Mouse (Mus musculus): ENCODE data around the gene Atpaf1. TPM values are rescaled to one million over a fixed set of nuclear protein-coding genes. Genes with fewer than 3 reads are reported as not detected.

Gene Atpaf1
- polyA plus RNA-seq, 1 experiment, result 15.7 TPM

DNA sequence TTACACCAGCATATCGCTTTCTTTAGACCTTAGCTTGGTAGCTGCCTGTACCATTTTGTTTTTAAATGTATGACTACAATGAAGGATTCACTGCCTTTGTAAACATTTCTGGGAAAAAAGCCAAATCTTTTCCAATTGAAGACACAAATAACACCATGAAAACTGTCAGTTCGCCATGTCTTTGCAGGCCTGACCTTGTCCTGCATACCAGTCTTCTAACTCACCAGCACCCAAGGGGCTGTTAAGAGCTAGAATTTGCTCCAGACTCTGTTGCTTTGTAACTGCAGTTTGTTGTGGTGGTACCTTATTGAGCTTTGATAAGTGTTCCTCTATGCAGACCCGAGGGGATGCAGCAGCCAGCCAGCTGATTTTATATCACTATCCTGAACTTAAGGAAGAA, 15.4 kb downstream of the Atpaf1 start:
- no peaks in the 10 kb centered on the region for H3K79me3 ChIP-seq (ENCODE audit: low read depth)
- no peak overlapping the region for H3K4me3 ChIP-seq (ENCODE audit: insufficient read depth, poor library complexity, severe bottlenecking)
- peaks cover 65% of the 10 kb centered on the region for H3K36me3 ChIP-seq (ENCODE audit: control insufficient read depth, insufficient read depth)
- H3ac ChIP-seq (ENCODE audit: control insufficient read depth, insufficient read length, low read depth), result no peak overlapping the region
- H3K27me3 ChIP-seq (ENCODE audit: control insufficient read depth, insufficient read depth, insufficient read length), result no peaks in the 10 kb centered on the region
- no peaks in the 10 kb centered on the region for H3K79me2 ChIP-seq (ENCODE audit: control insufficient read depth, insufficient read depth)
- no peak for TF ChIP-seq FOSL1 (IDR thresholded peaks at IDR 0.05; ENCODE audit: insufficient read depth, low read length, poor library complexity, severe bottlenecking)
- no peak for TF ChIP-seq CEBPB (IDR thresholded peaks at IDR 0.05; ENCODE audit: low read depth)
- TF ChIP-seq MAX (IDR thresholded peaks at IDR 0.05), result no peak
- TF ChIP-seq CTCF (IDR thresholded peaks at IDR 0.05; ENCODE audit: control insufficient read depth, insufficient read depth, insufficient read length), result no peak
- TF ChIP-seq USF1 (IDR thresholded peaks at IDR 0.05; ENCODE audit: low read depth), result no peak
- TF ChIP-seq MYOD1 (IDR thresholded peaks at IDR 0.05; ENCODE audit: control insufficient read depth, insufficient read length, low read depth), result no peak
- no peak for TF ChIP-seq MYOG (IDR thresholded peaks at IDR 0.05; ENCODE audit: control insufficient read depth, extremely low read depth, insufficient read length)

DNA sequence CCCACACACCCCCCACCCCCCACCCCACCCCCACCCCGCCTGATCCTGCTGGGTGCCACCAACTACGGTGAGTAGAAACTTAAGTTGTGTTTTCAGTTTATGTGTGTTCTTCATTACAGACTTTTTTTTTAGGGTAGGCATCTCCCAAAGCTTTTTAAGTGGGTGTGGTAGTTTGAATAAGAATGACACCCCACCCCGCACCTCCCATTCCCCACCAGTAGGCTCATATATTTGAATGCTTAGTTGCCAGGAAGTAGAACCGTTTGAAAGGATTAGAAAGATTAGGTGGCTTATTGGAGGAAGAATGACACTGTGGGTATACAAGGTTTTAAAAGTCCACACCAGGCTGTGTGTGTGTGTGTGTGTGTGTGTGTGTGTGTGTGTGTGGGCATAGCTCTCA, 27.7 kb downstream of the Atpaf1 start:
- Histone ChIP-seq H3ac (ENCODE audit: control insufficient read depth, insufficient read length, low read depth) (no peak overlapping the region), H3K79me3 (ENCODE audit: low read depth) (no peaks in the 10 kb centered on the region), H3K27me3 (ENCODE audit: control insufficient read depth, insufficient read depth, insufficient read length) (no peaks in the 10 kb centered on the region), H3K4me3 (ENCODE audit: insufficient read depth, poor library complexity, severe bottlenecking) (no peak overlapping the region), H3K36me3 (ENCODE audit: control insufficient read depth, insufficient read depth) (no peaks in the 10 kb centered on the region), H3K79me2 (ENCODE audit: control insufficient read depth, insufficient read depth) (no peaks in the 10 kb centered on the region)
- no peak for TF ChIP-seq FOSL1 (IDR thresholded peaks at IDR 0.05; ENCODE audit: insufficient read depth, low read length, poor library complexity, severe bottlenecking)

DNA sequence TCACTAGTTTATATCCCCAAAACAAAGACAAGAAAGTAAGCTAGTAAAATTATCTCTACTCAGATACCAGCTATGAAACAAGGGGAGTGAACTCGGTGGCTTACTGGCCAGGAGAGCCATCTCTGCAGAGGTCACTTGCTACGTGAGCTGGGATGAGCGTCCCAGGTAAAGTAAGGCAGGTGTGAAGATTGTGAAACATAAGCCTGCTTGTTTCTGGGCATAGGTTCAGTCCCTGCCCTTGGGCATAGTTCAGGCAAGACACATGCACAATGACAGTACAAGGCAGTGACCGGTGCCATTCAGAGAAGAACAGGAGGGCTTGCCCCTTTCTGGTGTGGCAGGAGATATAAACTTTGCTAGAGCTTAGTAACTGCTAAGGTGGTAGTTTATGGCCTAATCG, 31.0 kb downstream of the Atpaf1 start:
- no peak overlapping the region for H3ac ChIP-seq (ENCODE audit: control insufficient read depth, insufficient read length, low read depth)
- H3K36me3 ChIP-seq (ENCODE audit: control insufficient read depth, insufficient read depth), result no peaks in the 10 kb centered on the region
- H3K4me3 ChIP-seq (ENCODE audit: insufficient read depth, poor library complexity, severe bottlenecking), result no peak overlapping the region
- TF ChIP-seq CTCF (IDR thresholded peaks at IDR 0.05; ENCODE audit: control insufficient read depth, insufficient read depth, insufficient read length), result no peak
- no peak for TF ChIP-seq MAX (IDR thresholded peaks at IDR 0.05)
- no peak for TF ChIP-seq FOSL1 (IDR thresholded peaks at IDR 0.05; ENCODE audit: insufficient read depth, low read length, poor library complexity, severe bottlenecking)
- no peak for TF ChIP-seq CEBPB (IDR thresholded peaks at IDR 0.05; ENCODE audit: low read depth)
- TF ChIP-seq MYOD1 (IDR thresholded peaks at IDR 0.05; ENCODE audit: control insufficient read depth, insufficient read length, low read depth), result no peak
- TF ChIP-seq MYOG (IDR thresholded peaks at IDR 0.05; ENCODE audit: control insufficient read depth, extremely low read depth, insufficient read length), result no peak
- H3K79me3 ChIP-seq (ENCODE audit: low read depth), result no peaks in the 10 kb centered on the region
- H3K79me2 ChIP-seq (ENCODE audit: control insufficient read depth, insufficient read depth), result no peaks in the 10 kb centered on the region
- H3K27me3 ChIP-seq (ENCODE audit: control insufficient read depth, insufficient read depth, insufficient read length), result no peaks in the 10 kb centered on the region

- Histone ChIP-seq H3K27me3 (ENCODE audit: control insufficient read depth, insufficient read depth, insufficient read length) (no peaks in the 10 kb centered on the region), H3K4me3 (ENCODE audit: insufficient read depth, poor library complexity, severe bottlenecking) (no peak overlapping the region), H3K36me3 (ENCODE audit: control insufficient read depth, insufficient read depth) (no peaks in the 10 kb centered on the region), H3K79me2 (ENCODE audit: control insufficient read depth, insufficient read depth) (no peaks in the 10 kb centered on the region), H3K79me3 (ENCODE audit: low read depth) (no peaks in the 10 kb centered on the region), H3ac (ENCODE audit: control insufficient read depth, insufficient read length, low read depth) (no peak overlapping the region)
- TF ChIP-seq CTCF (IDR thresholded peaks at IDR 0.05; ENCODE audit: control insufficient read depth, insufficient read depth, insufficient read length) (no peak), MYOD1 (IDR thresholded peaks at IDR 0.05; ENCODE audit: control insufficient read depth, insufficient read length, low read depth) (no peak), MYOG (IDR thresholded peaks at IDR 0.05; ENCODE audit: control insufficient read depth, extremely low read depth, insufficient read length) (no peak), USF1 (IDR thresholded peaks at IDR 0.05; ENCODE audit: low read depth) (no peak), CEBPB (IDR thresholded peaks at IDR 0.05; ENCODE audit: low read depth) (no peak), FOSL1 (IDR thresholded peaks at IDR 0.05; ENCODE audit: insufficient read depth, low read length, poor library complexity, severe bottlenecking) (no peak), MAX (IDR thresholded peaks at IDR 0.05) (no peak)
Observed at GRCm38 (mm10) chr4:115820199-115820598, 35.6 kb downstream of the Atpaf1 start.

DNA sequence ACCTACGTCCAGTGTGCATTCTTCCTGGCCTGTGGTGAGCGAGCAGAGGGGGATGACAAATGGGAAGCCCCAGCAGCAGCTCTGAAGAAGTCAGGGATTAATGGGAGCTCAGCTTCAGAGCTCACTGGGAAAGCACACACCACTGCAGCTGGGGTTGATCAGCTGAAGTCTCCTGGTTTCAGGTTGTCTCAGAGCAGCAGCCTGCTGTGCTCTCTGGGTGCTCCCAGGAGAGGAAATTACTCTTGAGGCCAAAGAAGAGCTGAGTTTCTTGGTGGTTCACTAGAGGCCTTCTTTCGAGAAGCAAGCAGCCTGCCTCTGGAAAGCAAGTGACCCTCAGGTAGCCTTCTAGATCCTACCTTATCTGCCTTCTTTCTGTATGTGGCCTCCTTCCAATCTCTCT, 36.3 kb downstream of the Atpaf1 start:
- Histone ChIP-seq H3K79me2 (ENCODE audit: control insufficient read depth, insufficient read depth) (no peaks in the 10 kb centered on the region), H3K79me3 (ENCODE audit: low read depth) (no peaks in the 10 kb centered on the region), H3ac (ENCODE audit: control insufficient read depth, insufficient read length, low read depth) (no peak overlapping the region), H3K36me3 (ENCODE audit: control insufficient read depth, insufficient read depth) (no peaks in the 10 kb centered on the region), H3K4me3 (ENCODE audit: insufficient read depth, poor library complexity, severe bottlenecking) (no peak overlapping the region), H3K27me3 (ENCODE audit: control insufficient read depth, insufficient read depth, insufficient read length) (no peaks in the 10 kb centered on the region)
- TF ChIP-seq CTCF (IDR thresholded peaks at IDR 0.05; ENCODE audit: control insufficient read depth, insufficient read depth, insufficient read length) (no peak), MYOG (IDR thresholded peaks at IDR 0.05; ENCODE audit: control insufficient read depth, extremely low read depth, insufficient read length) (no peak), MAX (IDR thresholded peaks at IDR 0.05) (no peak), USF1 (IDR thresholded peaks at IDR 0.05; ENCODE audit: low read depth) (no peak), FOSL1 (IDR thresholded peaks at IDR 0.05; ENCODE audit: insufficient read depth, low read length, poor library complexity, severe bottlenecking) (no peak), CEBPB (IDR thresholded peaks at IDR 0.05; ENCODE audit: low read depth) (no peak), MYOD1 (IDR thresholded peaks at IDR 0.05; ENCODE audit: control insufficient read depth, insufficient read length, low read depth) (no peak)

- H3K4me3 ChIP-seq (ENCODE audit: insufficient read depth, poor library complexity, severe bottlenecking), result no peak overlapping the region
- no peaks in the 10 kb centered on the region for H3K36me3 ChIP-seq (ENCODE audit: control insufficient read depth, insufficient read depth)
- H3K79me3 ChIP-seq (ENCODE audit: low read depth), result no peaks in the 10 kb centered on the region
- TF ChIP-seq FOSL1 (IDR thresholded peaks at IDR 0.05; ENCODE audit: insufficient read depth, low read length, poor library complexity, severe bottlenecking), result no peak
- no peak for TF ChIP-seq USF1 (IDR thresholded peaks at IDR 0.05; ENCODE audit: low read depth)
- no peak for TF ChIP-seq CEBPB (IDR thresholded peaks at IDR 0.05; ENCODE audit: low read depth)
- no peak for TF ChIP-seq MYOD1 (IDR thresholded peaks at IDR 0.05; ENCODE audit: control insufficient read depth, insufficient read length, low read depth)
- TF ChIP-seq CTCF (IDR thresholded peaks at IDR 0.05; ENCODE audit: control insufficient read depth, insufficient read depth, insufficient read length), result no peak
- TF ChIP-seq MAX (IDR thresholded peaks at IDR 0.05), result no peak
- no peak for TF ChIP-seq MYOG (IDR thresholded peaks at IDR 0.05; ENCODE audit: control insufficient read depth, extremely low read depth, insufficient read length)
- no peak overlapping the region for H3ac ChIP-seq (ENCODE audit: control insufficient read depth, insufficient read length, low read depth)
- no peaks in the 10 kb centered on the region for H3K27me3 ChIP-seq (ENCODE audit: control insufficient read depth, insufficient read depth, insufficient read length)
- H3K79me2 ChIP-seq (ENCODE audit: control insufficient read depth, insufficient read depth), result no peaks in the 10 kb centered on the region
Observed at GRCm38 (mm10) chr4:115821431-115821830, 36.8 kb downstream of the Atpaf1 start.
